Mouse (Mus musculus) left cerebral cortex, adult 2 months (tissue): ENCODE measurements at regions not wholly inside any gene's neighbourhood (a gene's known extent, or its start where the extent isn't known, plus 50 kb on each side); places are given as distances from the start of the nearest gene placed in this dataset.
A peak's percentile ranks its signal among the peaks of the same experiment; 100 is the strongest.

Source experiments
- DNase-seq, 2 experiments: peaks; one replicate each; pipeline ENCODE4 v3.0.0; 2021 to 2022; ENCODE audit warnings: low spot score in 2 of 2, mixed read lengths in 1 of 2; ENCODE audit errors: extremely low spot score in 1 of 2
- H3K27ac ChIP-seq: fragments of 200-600 bp; 2 replicates; pipeline ENCODE4 v1.8.1; 2022
- H3K4me3 ChIP-seq: fragments of 200-600 bp; 2 replicates; pipeline ENCODE4 v1.8.1; 2022
- CTCF ChIP-seq: fragments of 200-600 bp; IDR thresholded peaks from 2 replicates; pipeline ENCODE4 v1.8.1; 2022; ENCODE audit warnings: antibody characterized with exemption, mild to moderate bottlenecking, moderate library complexity
- intact Hi-C: fragments of 180-260 bp; cut with DNase I; formaldehyde crosslinking; loops from one replicate; pipeline ENCODE4 v1.15.1; 2025

DNA sequence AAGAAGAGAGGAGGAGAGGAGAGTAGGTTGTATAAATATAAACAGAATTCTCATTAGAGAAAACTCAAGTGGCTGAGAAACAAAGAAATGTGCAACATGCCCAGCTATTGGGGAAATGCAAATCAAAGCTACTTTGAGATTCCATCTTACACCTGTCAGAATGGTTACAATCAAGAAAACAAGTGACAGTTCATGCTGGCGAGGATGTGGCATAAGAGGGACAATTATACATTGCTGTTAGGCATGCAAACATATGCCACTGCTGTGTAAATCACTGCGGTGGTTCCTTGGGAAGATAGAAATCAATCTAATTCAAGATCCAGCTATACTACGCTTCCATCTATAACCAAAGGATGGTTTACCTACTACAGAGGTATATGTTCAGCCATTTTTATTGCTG lies 300.4 kb upstream of the Kynu start:
- intact Hi-C loops: no loop called here
- no peak for DNase-seq
- Histone ChIP-seq H3K4me3 (no peak overlapping the region), H3K27ac (no peak overlapping the region)
- TF ChIP-seq CTCF: no peak

DNA sequence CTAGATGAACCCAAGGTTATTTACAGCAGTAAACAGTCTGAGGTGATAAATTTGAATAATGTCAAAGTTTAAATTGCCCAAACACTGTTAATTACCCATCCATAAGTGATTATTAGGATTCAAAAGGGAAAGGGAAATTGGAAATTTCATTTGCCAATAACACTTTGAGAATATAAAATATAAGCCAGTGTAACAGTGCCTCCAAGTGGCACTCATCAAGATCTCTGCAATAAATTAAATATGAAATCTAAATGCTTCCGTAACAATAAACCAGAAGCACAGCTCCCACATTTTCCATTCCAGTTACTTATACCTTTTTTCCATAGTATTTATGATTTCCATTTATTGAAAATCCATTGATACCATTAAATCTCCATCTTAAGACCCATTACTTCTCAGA lies 284.3 kb upstream of the Kynu start:
- intact Hi-C loops: loop anchor here (10.0 kb wide), 1 partner anchor 606 kb away; no protein-coding TSS in a partner anchor
- no peak for DNase-seq
- peak; percentile 58 for TF ChIP-seq CTCF
- Histone ChIP-seq H3K27ac (no peak overlapping the region), H3K4me3 (no peak overlapping the region)

- Histone ChIP-seq H3K27ac (no peak overlapping the region), H3K4me3 (no peak overlapping the region)
- no peak for DNase-seq
- intact Hi-C loops: loop anchor here (10.0 kb wide), 1 partner anchor 607 kb away; no protein-coding TSS in a partner anchor
- no peak for TF ChIP-seq CTCF
Observed at GRCm38 (mm10) chr2:43272080-43272479, 283.0 kb upstream of the Kynu start.

DNA sequence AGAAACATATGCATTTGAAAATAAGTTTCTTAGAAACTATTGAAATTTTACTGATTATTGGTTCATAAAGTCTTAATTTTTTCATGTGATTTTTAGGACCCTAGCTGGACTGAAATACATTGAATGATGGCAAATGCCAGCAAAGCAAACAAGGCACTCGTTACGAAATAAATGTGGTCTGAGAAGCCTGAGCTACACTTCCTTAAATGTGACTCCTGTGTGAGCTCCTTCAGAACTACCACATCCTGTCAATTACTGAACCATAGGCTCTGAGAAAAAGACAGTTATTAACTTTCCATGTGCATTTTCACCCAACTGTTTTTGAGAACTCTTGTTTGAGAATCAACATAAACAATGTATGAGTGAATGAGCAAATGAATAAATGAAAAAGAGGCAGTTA lies 281.1 kb upstream of the Kynu start:
- Histone ChIP-seq H3K4me3 (no peak overlapping the region), H3K27ac (no peak overlapping the region)
- no peak for DNase-seq
- intact Hi-C loops: loop anchor here (10.0 kb wide), 1 partner anchor 609 kb away; no protein-coding TSS in a partner anchor
- no peak for TF ChIP-seq CTCF

DNA sequence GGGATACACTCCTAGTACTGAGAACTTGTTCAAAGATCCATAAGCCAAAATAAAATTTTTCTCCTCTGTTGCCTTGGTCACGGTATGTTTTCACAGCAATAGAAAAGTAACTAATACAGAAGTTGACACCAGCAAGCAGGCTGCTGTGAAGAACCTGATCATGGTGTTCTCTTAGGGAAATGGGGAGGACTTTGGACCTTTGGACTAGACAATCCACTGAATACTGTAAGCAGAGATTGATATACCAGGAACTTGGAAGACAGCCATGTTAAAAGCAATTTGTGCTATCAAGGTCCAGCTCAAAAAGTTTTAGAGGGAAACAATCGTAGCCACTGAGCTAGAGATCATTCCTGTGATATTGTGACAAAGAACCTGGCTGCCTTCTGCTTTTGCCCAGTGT lies 259.3 kb upstream of the Kynu start:
- H3K4me3 ChIP-seq: no peak overlapping the region
- TF ChIP-seq CTCF: no peak
- no peak for DNase-seq
- H3K27ac ChIP-seq: no peak overlapping the region
- intact Hi-C loops: no loop called here

DNA sequence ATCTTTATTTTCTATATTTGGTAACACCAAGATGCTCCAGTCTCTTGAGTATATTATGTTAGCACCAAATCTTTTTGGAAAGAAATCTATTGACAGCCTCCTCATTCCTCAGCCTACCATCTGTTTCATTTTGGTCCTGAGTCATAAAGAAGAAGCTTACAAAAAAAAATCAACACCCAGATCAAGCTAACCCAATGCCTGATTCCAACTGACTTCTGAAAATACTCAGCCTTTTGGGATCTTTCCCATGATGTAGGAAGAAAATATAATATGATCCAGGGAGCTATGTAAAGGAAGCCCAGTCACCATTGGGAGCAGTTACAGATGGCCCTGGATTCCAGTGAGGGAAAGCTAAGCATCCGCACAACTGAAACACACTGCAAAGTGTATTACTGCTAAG lies 231.3 kb upstream of the Kynu start:
- peak overlapping the region; percentile 50; the same call in 1 of the 2 replicates for H3K27ac ChIP-seq
- H3K4me3 ChIP-seq: no peak overlapping the region
- no peak for TF ChIP-seq CTCF
- DNase-seq: no peak
- intact Hi-C loops: loop anchor here (5.0 kb wide), 1 partner anchor 183 kb away; no protein-coding TSS in a partner anchor

GRCm38 (mm10) chr2:43364301-43364700 lies 190.8 kb upstream of the Kynu start:
- Histone ChIP-seq H3K27ac (no peak overlapping the region), H3K4me3 (no peak overlapping the region)
- intact Hi-C loops: no loop called here
- no peak for TF ChIP-seq CTCF
- DNase-seq: no peak

GRCm38 (mm10) chr2:43365812-43366211 lies 189.3 kb upstream of the Kynu start:
- Histone ChIP-seq H3K4me3 (no peak overlapping the region), H3K27ac (no peak overlapping the region)
- no peak for DNase-seq
- no peak for TF ChIP-seq CTCF
- intact Hi-C loops: no loop called here

GRCm38 (mm10) chr2:43403348-43403747 lies 151.8 kb upstream of the Kynu start:
- intact Hi-C loops: no loop called here
- no peak for DNase-seq
- Histone ChIP-seq H3K27ac (no peak overlapping the region), H3K4me3 (no peak overlapping the region)
- no peak for TF ChIP-seq CTCF

DNA sequence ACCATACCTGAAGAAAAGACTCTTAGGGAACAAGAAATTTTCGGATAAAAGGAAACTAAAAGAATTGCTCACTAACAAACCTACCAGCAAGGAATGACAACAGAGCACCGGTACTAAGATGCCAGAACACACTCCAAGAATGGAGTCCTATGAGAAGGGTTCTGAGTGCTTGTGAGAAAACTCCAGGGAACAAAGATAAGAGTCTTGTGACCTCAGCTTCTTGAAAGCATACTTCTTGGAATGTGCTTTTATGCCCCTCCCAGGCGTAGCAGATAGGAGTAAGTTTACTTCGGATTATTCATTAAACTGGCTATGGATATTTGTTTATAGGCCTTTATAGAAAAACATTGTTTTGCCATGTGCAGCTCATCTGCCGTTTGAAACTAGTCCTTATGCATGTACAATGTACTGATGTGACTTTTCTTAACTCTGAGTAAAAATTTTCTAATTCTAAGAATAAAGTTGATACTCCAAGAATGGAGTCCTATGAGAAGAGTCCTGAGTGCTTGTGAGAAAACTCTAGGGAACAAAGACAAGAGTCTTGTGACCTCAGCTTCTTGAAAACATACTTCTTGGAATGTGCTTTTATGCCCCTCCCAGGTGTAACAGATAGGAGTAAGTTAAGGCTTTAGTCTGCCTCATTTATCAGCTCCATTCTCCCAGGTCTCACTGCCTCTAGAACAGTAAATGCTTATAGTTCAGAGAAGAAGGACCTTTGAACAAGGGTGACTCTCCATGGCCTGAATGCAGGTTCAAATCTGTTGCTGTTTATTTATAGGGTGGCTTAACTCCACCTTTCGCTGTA lies 150.8 kb upstream of the Kynu start:
- Histone ChIP-seq H3K4me3 (no peak overlapping the region), H3K27ac (no peak overlapping the region)
- no peak for TF ChIP-seq CTCF
- no peak for DNase-seq
- intact Hi-C loops: no loop called here

GRCm38 (mm10) chr2:43437251-43437650 lies 117.9 kb upstream of the Kynu start:
- TF ChIP-seq CTCF: no peak
- H3K27ac ChIP-seq: no peak overlapping the region
- no peak overlapping the region for H3K4me3 ChIP-seq
- DNase-seq: no peak
- intact Hi-C loops: no loop called here

DNA sequence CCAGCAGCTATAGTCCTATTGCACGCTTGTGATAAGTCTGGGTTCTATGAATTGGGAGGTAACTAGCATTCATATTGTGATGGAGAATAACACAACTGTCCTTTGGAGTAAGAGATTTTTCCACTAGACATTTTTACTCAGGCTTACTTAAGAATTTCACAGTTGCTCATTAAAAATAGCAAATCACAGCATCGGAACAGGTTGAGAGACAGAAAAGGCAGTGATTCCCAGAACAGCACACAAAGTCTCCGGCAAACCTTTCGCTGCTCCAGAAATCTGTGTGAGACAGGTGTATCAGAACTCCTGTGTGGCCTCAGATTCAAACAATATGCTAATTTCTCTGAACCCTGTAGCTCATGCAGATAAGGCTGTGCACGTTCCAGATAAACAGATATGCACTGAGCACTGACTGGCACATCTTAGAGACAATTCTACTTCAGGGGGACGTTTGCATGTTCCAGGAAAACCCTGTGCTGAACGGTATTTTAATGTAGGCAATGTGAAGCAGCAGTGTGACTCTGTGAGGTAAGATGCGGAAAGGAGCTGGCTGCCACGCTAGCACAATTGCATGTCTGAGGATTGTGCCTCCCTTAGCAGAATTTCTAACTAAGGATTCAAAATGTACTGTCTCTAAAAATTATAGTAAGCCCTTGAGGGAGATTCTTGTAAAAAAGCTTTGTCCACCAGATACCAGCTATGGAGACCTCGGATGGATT lies 99.8 kb upstream of the Kynu start:
- H3K4me3 ChIP-seq: no peak overlapping the region
- intact Hi-C loops: no loop called here
- no peak for TF ChIP-seq CTCF
- H3K27ac ChIP-seq: no peak overlapping the region; the same call in 1 of the 2 replicates
- DNase-seq: peak in 1 of 2 experiments; percentile 12

DNA sequence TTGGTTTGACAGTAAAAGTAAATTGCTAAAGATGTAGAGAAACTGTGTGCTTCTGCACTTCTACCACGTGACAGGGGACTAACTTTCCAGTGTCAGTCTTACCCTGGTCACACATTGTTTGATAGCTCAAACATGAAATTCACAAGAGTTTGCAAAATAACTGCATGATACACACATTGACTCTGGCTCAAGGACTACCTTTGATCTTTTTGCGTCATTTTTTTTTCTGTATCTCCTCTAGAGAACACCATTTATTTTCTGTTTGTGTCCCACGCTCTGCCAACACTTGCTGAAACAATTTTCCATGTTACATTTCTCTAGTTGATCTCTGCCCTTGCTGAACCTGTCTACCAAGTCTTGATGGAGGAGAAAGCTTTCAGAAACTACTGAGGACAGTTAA lies 86.0 kb upstream of the Kynu start:
- H3K4me3 ChIP-seq: no peak overlapping the region
- intact Hi-C loops: no loop called here
- H3K27ac ChIP-seq: no peak overlapping the region
- TF ChIP-seq CTCF: no peak
- no peak for DNase-seq
